ENCODE assay signal across 21 mouse cellular contexts in the genomic region with DNA sequence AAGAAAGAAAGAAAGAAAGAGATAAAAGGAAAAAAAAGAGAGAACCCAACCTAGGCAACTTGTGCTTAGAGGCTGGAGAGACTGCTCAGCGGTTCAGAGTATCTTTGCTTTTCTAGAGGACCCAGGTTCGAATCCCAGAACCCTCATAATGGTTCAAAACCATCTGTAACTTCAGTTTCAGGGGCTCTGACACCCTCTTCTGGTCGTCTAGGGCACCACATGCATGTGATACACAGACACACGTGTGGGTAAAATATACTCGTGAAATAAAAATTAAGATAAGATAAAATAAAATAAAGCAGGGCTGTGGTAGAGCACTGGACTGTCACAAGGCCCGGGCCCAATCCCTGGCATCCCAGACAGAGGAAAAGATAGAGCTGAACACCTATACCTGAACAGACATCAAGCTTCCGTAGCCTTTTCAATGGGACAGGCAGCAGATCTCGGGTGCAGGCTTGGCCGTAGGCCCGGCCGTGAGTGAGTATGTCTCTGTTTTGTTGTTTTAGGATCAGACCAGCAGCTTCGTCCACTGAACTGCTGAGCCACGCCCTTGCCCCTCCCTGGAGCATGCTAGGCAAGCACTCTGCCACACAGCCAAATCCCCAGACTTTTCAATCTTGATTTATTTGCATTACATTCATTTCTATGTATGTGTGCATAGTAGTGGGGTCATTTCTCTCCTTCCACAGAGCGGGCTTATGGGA. TPM values are rescaled to one million over a fixed set of nuclear protein-coding genes. Genes with fewer than 3 reads are reported as not detected.
DNase-seq lines count a peak whose midpoint lies in the region; ATAC-seq lines count a peak whose summit lies in the region.
"Had no signal": no experiment of that assay in that cellular context is flagged by ENCODE, and none has a peak within 500 bp of the region (broad histone marks: within the 10 kb centered on the region; RNA-seq: fewer than 3 reads in every experiment).

No protein-coding gene starts in this region.

- peak; percentile 10 for DNase-seq in CD4-positive, CD25-positive, alpha-beta regulatory T cell, adult 2 months (ENCODE audit: low read depth, low spot score)
- DNase-seq in kidney, postnatal 4 days = peak; percentile 33 to 60
- DNase-seq in kidney, adult 9 months = no peak
- DNase-seq in urinary bladder, postnatal 14 days (ENCODE audit: low spot score) = peak; percentile 72
- no peak for DNase-seq in urinary bladder, postnatal 25 days (ENCODE audit: low spot score)
- DNase-seq in spleen, adult 18-20 months = no peak
- DNase-seq in cerebellum, adult 11-12 months = no peak
- DNase-seq: adrenal gland, postnatal 25 days; cerebellum, adult 9-10 months; embryo, embryonic 11 days; heart, adult 18-20 months; left cerebral cortex, postnatal 4 days; lung, postnatal 36 days; midbrain, embryonic 14.5 days; right cerebral cortex, postnatal 4 days had no signal

- no peak for ATAC-seq in CD4-positive, CD25-positive, alpha-beta regulatory T cell, adult 4 months
- ATAC-seq: activated CD4-positive, CD25-positive, alpha-beta regulatory T cell, adult 4 months; intestine, embryonic 16.5 days had no signal

RNA-seq across cellular contexts. Expression of a gene that starts 4.5 kb away (rescaled TPM):
- 100 to 1,000 TPM; 134 to 185 TPM for polyA plus RNA-seq in CD4-positive, CD25-positive, alpha-beta regulatory T cell, adult 4 months (2017; shearing (Covaris generic))

RNA-seq across cellular contexts. Expression of a gene that starts 16.7 kb away (rescaled TPM):
- polyA plus RNA-seq in CD4-positive, CD25-positive, alpha-beta regulatory T cell, adult 4 months (2017; shearing (Covaris generic)) = under 1 TPM in 1 of 2 experiments, not detected in 1; 0.60 TPM
- polyA plus RNA-seq: erythroblast, embryonic 14.5 days; heart, postnatal 0 days; intestine, embryonic 16.5 days; liver, embryonic 15.5 days had no signal

RNA-seq across cellular contexts. Expression of a gene that starts 24.4 kb away (rescaled TPM):
- under 1 TPM; 0.52 to 0.54 TPM for polyA plus RNA-seq in CD4-positive, CD25-positive, alpha-beta regulatory T cell, adult 4 months (2017; shearing (Covaris generic))

RNA-seq across cellular contexts. Expression of a gene that starts 38.2 kb away (rescaled TPM):
- polyA plus RNA-seq in CD4-positive, CD25-positive, alpha-beta regulatory T cell, adult 4 months (2017; shearing (Covaris generic)) = 10 to 100 TPM in 1 of 2 experiments, 1 to 10 TPM in 1; 6.2 to 15.8 TPM

Comparison
In these comparisons a context has a peak if more than half of its experiments do, and no peak if none do; other contexts are left out.
1. DNase-seq: peak in CD4-positive, CD25-positive, alpha-beta regulatory T cell, adult 2 months (single experiment), kidney, postnatal 4 days (2 of 2) and urinary bladder, postnatal 14 days (single experiment); none in kidney, adult 9 months (single experiment), urinary bladder, postnatal 25 days (single experiment), spleen, adult 18-20 months (0 of 2) and cerebellum, adult 11-12 months (single experiment).